Mouse (Mus musculus) activated CD4-positive, CD25-positive, alpha-beta regulatory T cell (primary cell): ENCODE measurements around the gene Olfr1413. TPM values are rescaled to one million over a fixed set of nuclear protein-coding genes. Genes with fewer than 3 reads are reported as not detected.

Experiments used
- polyA plus RNA-seq, 2 experiments: library from polyadenylated mRNA; unstranded; fragments of 100-300 nt; shearing (Covaris generic); gene quantifications; one replicate each; pipeline ENCODE4 v1.2.1; 2017

Olfr1413 gene
- polyA plus RNA-seq, result under 1 TPM in 1 of 2 experiments, not detected in 1; 0.28 TPM

GRCm38 (mm10) chr1:92571022-92571421 is at the start of gene Olfr1413:
TSS of gene Olfr1413 (plus strand) at chr1:92571322.

GRCm38 (mm10) chr1:92585479-92585878 is 14.4 kb downstream of the Olfr1413 start, which contains the start of gene Olfr1412:
TSS of gene Olfr1412 (plus strand) at chr1:92585779.

GRCm38 (mm10) chr1:92594111-92594510 is 23.0 kb downstream of the Olfr1413 start, which contains the start of gene Olfr1411:
TSS of gene Olfr1411 (plus strand) at chr1:92594411.

GRCm38 (mm10) chr1:92605482-92605881 is 34.4 kb downstream of the Olfr1413 start, which contains the start of gene Olfr1410:
TSS of gene Olfr1410 (plus strand) at chr1:92605782.

GRCm38 (mm10) chr1:92617488-92617887 is 46.4 kb downstream of the Olfr1413 start, which contains the start of gene Olfr12:
TSS of gene Olfr12 (plus strand) at chr1:92617788.

Other genes starting within 250 kb of the Olfr1413 start
- gene Ndufa10, start 97.5 kb upstream of the Olfr1413 start, polyA plus RNA-seq, result 100 to 1,000 TPM; 229 to 244 TPM
- gene Olfr1416, start 86.2 kb upstream of the Olfr1413 start, polyA plus RNA-seq, result not detected
- not detected for gene Olfr1415, start 75.2 kb upstream of the Olfr1413 start, polyA plus RNA-seq
- gene Olfr1414, start 52.7 kb upstream of the Olfr1413 start, polyA plus RNA-seq, result 1 to 10 TPM in 1 of 2 experiments, not detected in 1; 1.5 TPM
- gene Olfr1412, start 14.5 kb downstream of the Olfr1413 start, polyA plus RNA-seq, result under 1 TPM in 1 of 2 experiments, not detected in 1; 0.06 TPM
- under 1 TPM in 1 of 2 experiments, not detected in 1; 0.14 TPM for gene Olfr1411, start 23.1 kb downstream of the Olfr1413 start, polyA plus RNA-seq
- not detected for gene Olfr1410, start 34.5 kb downstream of the Olfr1413 start, polyA plus RNA-seq
- not detected for gene Olfr12, start 46.5 kb downstream of the Olfr1413 start, polyA plus RNA-seq
- 100 to 1,000 TPM; 234 to 278 TPM for gene Cops9, start 70.7 kb downstream of the Olfr1413 start, polyA plus RNA-seq
- gene Otos, start 77.5 kb downstream of the Olfr1413 start, polyA plus RNA-seq, result 1 to 10 TPM in 1 of 2 experiments, under 1 TPM in 1; 0.99 to 2.5 TPM